Mouse (Mus musculus) ES-E14 (cell line): ENCODE measurements around the gene Ttbk1. TPM values are rescaled to one million over a fixed set of nuclear protein-coding genes. Genes with fewer than 3 reads are reported as not detected.
"Not testable (repeated sequence)": the region's sequence is repeated elsewhere in the genome, so short reads cannot be mapped to it uniquely, and the experiment has no call there.

Experiments used
- DNase-seq: peaks from one replicate; pipeline ENCODE4 v3.0.0-alpha.2; 2013; ENCODE audit warnings: low read depth, low spot score
- H3K27ac ChIP-seq: 2 replicates; pipeline ENCODE4 v1.5.1; 2012; ENCODE audit warnings: low read depth, mild to moderate bottlenecking, low read length, moderate library complexity, mixed read lengths; ENCODE audit not compliant: poor library complexity, insufficient read depth, severe bottlenecking
- H3K36me3 ChIP-seq: 2 replicates; pipeline ENCODE4 v1.6.1; 2012; ENCODE audit warnings: mild to moderate bottlenecking, low read length, moderate library complexity, mixed read lengths; ENCODE audit not compliant: control insufficient read depth, poor library complexity, insufficient read depth, severe bottlenecking
- H3K4me1 ChIP-seq, 2 experiments: fragments of 150-350 bp in 1 of 2; sonication (generic) in 1 of 2; 2 replicates each; pipeline ENCODE4 v1.6.1; 2012; ENCODE audit warnings: low read length in 2 of 2, mild to moderate bottlenecking in 1 of 2, mixed read lengths in 1 of 2; ENCODE audit not compliant: control insufficient read depth in 2 of 2, insufficient read depth in 2 of 2, poor library complexity in 1 of 2
- H3K4me3 ChIP-seq, 2 experiments: fragments of 150-350 bp in 1 of 2; sonication (generic) in 1 of 2; 2 replicates each; pipeline ENCODE4 v1.5.1; 2012; ENCODE audit warnings: low read length in 2 of 2, low read depth in 1 of 2, mild to moderate bottlenecking in 1 of 2, mixed read lengths in 1 of 2; ENCODE audit not compliant: insufficient read depth in 1 of 2, poor library complexity in 1 of 2, severe bottlenecking in 1 of 2
- H3K9ac ChIP-seq: 2 replicates; pipeline ENCODE4 v1.6.1; 2012; ENCODE audit warnings: low read depth, mild to moderate bottlenecking, low read length, mixed read lengths; ENCODE audit not compliant: poor library complexity, insufficient read depth, severe bottlenecking
- H3K9me3 ChIP-seq: fragments of 150-350 bp; sonication (generic); 2 replicates; pipeline ENCODE4 v1.6.1; 2012; ENCODE audit warnings: low read depth, mild to moderate bottlenecking, low read length; ENCODE audit not compliant: control insufficient read depth, insufficient read depth
- CHD2 ChIP-seq: IDR thresholded peaks from 2 replicates; pipeline ENCODE4 v1.6.1; 2014; ENCODE audit warnings: mild to moderate bottlenecking, low read depth, low read length, inconsistent platforms
- HCFC1 ChIP-seq: IDR thresholded peaks from 2 replicates; pipeline ENCODE4 v1.6.1; 2012; ENCODE audit warnings: low read length, inconsistent platforms, borderline replicate concordance; ENCODE audit not compliant: insufficient read depth
- MAFK ChIP-seq: IDR thresholded peaks from 2 replicates; pipeline ENCODE4 v1.6.1; 2014; ENCODE audit warnings: mild to moderate bottlenecking, low read depth, low read length, inconsistent platforms; ENCODE audit not compliant: insufficient read depth
- ZC3H11A ChIP-seq: IDR thresholded peaks from 2 replicates; pipeline ENCODE4 v1.6.1; 2012; ENCODE audit warnings: low read depth, mild to moderate bottlenecking, inconsistent platforms, low read length, borderline replicate concordance
- ZNF384 ChIP-seq: IDR thresholded peaks from 2 replicates; pipeline ENCODE4 v1.6.1; 2012; ENCODE audit warnings: low read depth, low read length, inconsistent platforms
- in situ Hi-C, 2 experiments: fragments of 600-800 bp; cut with MboI; formaldehyde crosslinking; loops; one replicate each; pipeline ENCODE4 v1.15.1; 2025; ENCODE audit warnings: low sequenced_read_pairs in 2 of 2, inconsistent platforms in 1 of 2; ENCODE audit not compliant: unreplicated experiment in 2 of 2
- total RNA-seq: library from RNA; depleted of rRNA; stranded (reverse); fragments of 300-350 nt; gene quantifications from 2 replicates; pipeline ENCODE4 v1.2.3, GENCODE M21; 2012

The Ttbk1 gene
- total RNA-seq, 1 experiment = 0.98 TPM

DNA sequence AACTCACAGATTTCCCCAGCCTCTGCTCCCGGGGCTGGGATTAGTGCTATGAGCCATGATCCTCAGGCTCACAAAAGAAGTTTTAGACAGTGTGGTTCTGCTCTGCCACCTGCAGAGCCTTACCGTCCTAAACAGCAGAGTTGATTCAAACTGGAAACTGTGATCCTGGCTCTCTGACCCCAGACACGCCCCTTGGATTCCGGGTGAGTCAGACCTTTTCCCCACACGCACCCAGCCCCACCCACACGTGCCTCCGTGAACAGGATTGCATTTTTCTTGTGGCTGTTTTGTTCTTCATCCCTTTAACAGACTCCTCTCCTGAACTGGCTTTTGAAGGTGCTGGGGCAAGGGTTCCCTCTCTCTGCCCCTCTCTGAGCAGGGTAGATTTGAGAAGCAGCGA lies 10.5 kb upstream of the Ttbk1 start:
- Histone ChIP-seq H3K4me1 (peaks cover 0 to 18% of the 10 kb centered on the region in 2 experiments; a peak in 2 of 4 replicates), H3K36me3 (peaks cover 22% of the 10 kb centered on the region), H3K27ac (no peak overlapping the region), H3K9ac (peak overlapping the region; percentile 38; the same call in 1 of the 2 replicates), H3K4me3 (no peak overlapping the region), H3K9me3 (no peaks in the 10 kb centered on the region)
- in situ Hi-C loops = no loop called here
- no peak for DNase-seq
- TF ChIP-seq HCFC1 = no peak
- TF ChIP-seq ZC3H11A = no peak
- TF ChIP-seq ZNF384 = no peak
- no peak for TF ChIP-seq CHD2
- TF ChIP-seq MAFK = no peak

GRCm38 (mm10) chr17:46496623-46497434 lies 9.4 kb upstream of the Ttbk1 start, which contains the start of gene Dnph1:
TSS of gene Dnph1 (plus strand) at chr17:46496711.
- H3K4me1 ChIP-seq = peaks cover 0 to 12% of the 10 kb centered on the region in 2 experiments; a peak in 2 of 4 replicates
- peak; percentile 86 for DNase-seq
- peaks cover 21% of the 10 kb centered on the region for H3K36me3 ChIP-seq
- TF ChIP-seq MAFK (no peak), HCFC1 (no peak), ZNF384 (no peak), ZC3H11A (no peak), CHD2 (no peak)
- in situ Hi-C loops = no loop called here
- H3K27ac ChIP-seq = peak within 1 kb of the TSS; percentile 8; the same call in 1 of the 2 replicates
- no peaks in the 10 kb centered on the region for H3K9me3 ChIP-seq
- peak within 1 kb of the TSS; percentile 89 to 90 for H3K4me3 ChIP-seq
- H3K9ac ChIP-seq = peak within 1 kb of the TSS; percentile 93

- H3K4me1 ChIP-seq, H3K9me3 ChIP-seq, in situ Hi-C loops, H3K9ac ChIP-seq, H3K4me3 ChIP-seq, DNase-seq, H3K27ac ChIP-seq: not testable (repeated sequence)
- peaks cover 19% of the 10 kb centered on the region for H3K36me3 ChIP-seq
Observed at GRCm38 (mm10) chr17:46496081-46496480, 8.6 kb upstream of the Ttbk1 start.

GRCm38 (mm10) chr17:46495486-46495885 lies 8.0 kb upstream of the Ttbk1 start:
- in situ Hi-C loops = no loop called here
- no peak overlapping the region for H3K4me3 ChIP-seq
- TF ChIP-seq ZNF384 (no peak), ZC3H11A (no peak), CHD2 (no peak), MAFK (no peak), HCFC1 (no peak)
- no peak overlapping the region for H3K9ac ChIP-seq
- H3K27ac ChIP-seq = no peak overlapping the region
- no peaks in the 10 kb centered on the region for H3K9me3 ChIP-seq
- peaks cover 17% of the 10 kb centered on the region for H3K36me3 ChIP-seq
- DNase-seq = no peak
- H3K4me1 ChIP-seq = peaks cover 0 to 8% of the 10 kb centered on the region in 2 experiments; a peak in 2 of 4 replicates

GRCm38 (mm10) chr17:46486995-46487394 lies 480 bp downstream of the Ttbk1 start:
- Histone ChIP-seq H3K9ac (no peak overlapping the region), H3K4me1 (peaks cover 0 to 3% of the 10 kb centered on the region in 2 experiments; a peak in 1 of 4 replicates), H3K27ac (no peak overlapping the region), H3K36me3 (no peaks in the 10 kb centered on the region), H3K9me3 (no peaks in the 10 kb centered on the region), H3K4me3 (peak overlapping the region; percentile 16 to 68; a peak in 3 of 4 replicates)
- DNase-seq = no peak
- TF ChIP-seq ZC3H11A = no peak
- TF ChIP-seq HCFC1 = no peak
- no peak for TF ChIP-seq ZNF384
- TF ChIP-seq CHD2 = no peak
- no peak for TF ChIP-seq MAFK
- in situ Hi-C loops = no loop called here
